Mouse (Mus musculus): ENCODE results near the gene Gadd45gip1.

Gadd45gip1 gene

DNA sequence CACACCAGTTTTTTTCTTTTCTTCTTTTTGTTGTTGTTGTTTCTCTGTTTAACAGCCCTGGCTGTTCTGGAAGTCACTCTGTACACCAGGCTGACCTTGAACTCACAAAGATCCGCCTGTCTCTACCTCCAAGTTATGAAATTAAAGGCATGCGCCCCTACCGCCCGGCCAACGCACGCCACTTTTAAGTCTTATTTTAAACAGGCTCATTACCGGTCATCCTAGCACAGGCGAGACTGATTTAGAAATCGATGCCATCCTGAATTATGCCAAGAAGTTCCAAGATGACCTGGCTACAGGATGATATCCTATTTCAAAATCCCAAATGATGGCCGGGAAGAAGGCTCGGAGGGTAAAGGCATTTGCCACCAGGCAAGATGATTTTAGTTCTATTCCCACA is at the start of gene Gadd45gip1:
TSS of gene Gadd45gip1 (plus strand) at position 33 of the 400 bp plus-strand sequence.
- no peak for DNase-seq (ENCODE audit: low read depth, low spot score)

GRCm38 (mm10) chr8:84781686-84782505 is 49.4 kb upstream of the Gadd45gip1 start:
- DNase-seq (ENCODE audit: low read depth, low spot score): no peak

DNA sequence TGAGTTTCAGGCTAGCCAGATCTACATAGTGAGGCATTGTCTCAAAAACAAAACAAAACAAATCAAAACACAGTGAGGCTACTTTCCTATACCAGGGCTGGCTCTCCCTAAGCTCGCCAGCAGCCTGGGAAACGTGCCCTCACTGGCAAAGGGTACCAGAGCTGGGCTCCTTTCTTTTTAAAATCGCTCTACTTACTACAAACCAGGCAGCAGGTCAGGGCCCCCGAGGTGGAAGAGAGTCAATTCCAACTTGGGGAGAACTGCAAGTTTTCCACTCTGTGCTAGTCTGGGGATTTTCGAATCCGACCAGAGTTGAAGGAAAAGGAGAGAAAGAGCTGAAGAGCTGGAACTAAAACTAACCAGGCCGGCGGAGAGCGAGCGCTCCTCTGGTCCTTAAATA is 48.6 kb upstream of the Gadd45gip1 start:
- DNase-seq (ENCODE audit: low read depth, low spot score): no peak

DNA sequence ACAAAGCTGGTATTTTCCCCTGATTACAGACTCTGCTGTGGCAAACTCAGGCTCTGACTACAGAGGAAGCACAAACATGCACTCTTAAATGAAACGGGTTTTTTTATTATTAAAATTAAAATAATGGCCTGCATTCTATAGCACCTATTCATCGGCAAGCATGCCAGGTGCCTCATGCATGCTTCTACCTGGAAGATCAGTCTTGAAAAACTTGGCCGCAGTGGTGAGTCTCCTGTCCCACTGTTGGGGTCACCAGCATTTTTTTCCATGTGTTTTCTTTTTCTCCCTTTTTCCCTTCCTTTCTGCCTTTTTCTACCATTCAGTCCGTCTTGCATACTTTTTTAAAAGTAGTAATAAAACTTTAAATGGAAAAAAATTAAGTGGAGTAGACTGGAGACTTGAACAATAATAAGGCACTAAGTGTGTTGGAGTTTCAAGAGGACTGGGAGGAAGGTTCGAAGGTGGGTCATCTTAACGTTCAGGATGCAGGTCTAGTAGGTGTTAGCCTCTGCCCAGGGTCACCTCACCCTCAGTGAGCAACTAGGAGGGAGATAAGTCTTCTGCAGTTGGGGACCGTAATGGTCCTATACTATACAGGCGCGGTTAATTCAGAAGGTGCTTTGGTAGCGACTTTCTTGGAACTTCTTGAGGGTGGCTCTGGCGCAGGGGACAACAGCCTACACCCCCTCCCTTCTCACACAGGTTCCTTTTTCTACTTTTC is 48.0 kb upstream of the Gadd45gip1 start:
- DNase-seq (ENCODE audit: low read depth, low spot score): no peak

- DNase-seq (ENCODE audit: low read depth, low spot score): no peak
Measured at GRCm38 (mm10) chr8:84783919-84784581, 47.3 kb upstream of the Gadd45gip1 start.

GRCm38 (mm10) chr8:84784681-84785505 is 46.4 kb upstream of the Gadd45gip1 start:
- no peak for DNase-seq (ENCODE audit: low read depth, low spot score)

GRCm38 (mm10) chr8:84785506-84785755 is 45.9 kb upstream of the Gadd45gip1 start:
- no peak for DNase-seq (ENCODE audit: low read depth, low spot score)

- DNase-seq (ENCODE audit: low read depth, low spot score): no peak
Measured at GRCm38 (mm10) chr8:84785756-84786677, 45.3 kb upstream of the Gadd45gip1 start.

DNA sequence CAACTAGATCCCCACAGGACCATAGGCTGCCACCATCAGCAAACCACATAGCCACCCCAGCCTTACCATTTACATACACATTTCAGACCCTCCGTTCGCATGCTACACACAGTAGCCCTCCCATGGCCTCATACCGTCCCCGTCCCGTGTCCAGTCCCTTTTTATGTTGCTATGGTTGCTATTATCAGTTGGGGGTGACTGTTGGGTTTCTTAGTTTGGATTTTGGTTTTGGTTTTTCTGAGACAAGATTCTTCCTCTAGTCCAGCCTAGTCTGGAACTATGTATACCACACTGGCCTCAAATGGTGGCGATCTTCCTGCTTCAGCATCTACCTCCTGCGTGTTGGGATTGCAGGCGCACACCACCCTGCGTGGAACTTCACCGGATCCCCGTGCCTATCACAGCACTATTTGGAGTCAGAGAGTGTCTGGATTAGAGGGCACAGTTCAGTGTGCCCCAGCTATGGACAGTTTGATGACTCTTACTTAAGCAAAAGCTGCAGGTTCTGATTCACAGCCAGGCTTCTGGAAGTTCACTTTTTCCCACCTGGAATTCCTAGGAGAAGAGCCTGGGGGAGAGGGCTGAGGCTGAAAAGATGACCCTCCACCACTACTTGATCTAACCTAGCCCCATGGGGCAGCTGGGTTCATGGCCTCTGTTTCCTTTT is 44.4 kb upstream of the Gadd45gip1 start:
- DNase-seq (ENCODE audit: low read depth, low spot score): no peak

- DNase-seq (ENCODE audit: low read depth, low spot score): no peak
Measured at GRCm38 (mm10) chr8:84787523-84788302, 43.6 kb upstream of the Gadd45gip1 start.

- DNase-seq (ENCODE audit: low read depth, low spot score): no peak
Measured at GRCm38 (mm10) chr8:84788896-84789295, 42.4 kb upstream of the Gadd45gip1 start.

DNA sequence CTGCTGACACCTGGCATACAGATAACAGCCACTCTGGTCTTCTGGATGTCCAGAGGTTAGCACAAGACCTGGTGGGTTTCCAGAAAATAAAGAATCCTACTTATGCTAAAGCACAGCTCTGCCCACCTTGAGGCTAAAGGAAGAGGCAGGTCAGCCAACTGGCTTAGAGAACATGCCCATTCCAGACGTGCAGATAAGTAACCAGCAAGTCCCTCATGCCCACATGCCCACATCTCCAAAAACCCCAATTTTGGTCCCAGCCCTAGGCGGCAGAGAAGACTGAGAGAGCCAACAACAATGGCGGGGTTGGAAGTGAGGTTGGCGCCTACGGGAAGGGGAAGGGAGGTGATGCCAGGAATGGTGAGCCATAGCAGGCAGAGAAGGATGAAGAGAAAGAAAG is 42.0 kb upstream of the Gadd45gip1 start:
- DNase-seq (ENCODE audit: low read depth, low spot score): no peak

DNA sequence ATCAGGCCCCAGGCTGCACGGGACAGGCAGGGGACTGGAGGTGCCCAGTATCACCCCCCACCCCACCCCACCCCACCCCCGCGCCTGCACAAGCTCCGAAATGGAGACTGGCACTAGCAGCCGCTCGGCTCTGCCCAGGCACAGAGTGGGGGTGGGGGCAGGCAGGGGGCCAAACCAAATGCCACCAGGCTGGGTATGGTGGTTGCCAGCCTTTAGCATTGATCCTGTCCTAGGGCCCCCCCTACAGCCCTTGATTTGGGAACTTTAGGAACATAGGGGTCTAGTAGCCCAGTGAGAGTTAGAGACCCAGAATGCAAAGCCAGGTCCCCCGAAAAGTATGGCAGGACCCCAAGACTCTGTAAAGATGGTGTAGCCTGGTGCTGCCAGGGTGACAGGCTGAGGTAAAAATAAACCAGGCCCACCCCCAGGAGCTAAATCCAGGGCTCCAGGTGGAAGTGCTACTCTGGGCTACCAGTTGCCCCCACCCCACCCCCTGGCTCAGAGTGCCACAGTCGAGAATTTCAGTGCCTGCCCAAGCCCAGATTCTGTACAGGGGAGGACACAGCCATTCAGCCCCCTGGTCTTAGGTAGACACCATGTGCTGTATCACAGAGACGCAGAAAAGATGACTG is 41.4 kb upstream of the Gadd45gip1 start:
- DNase-seq (ENCODE audit: low read depth, low spot score): no peak

DNA sequence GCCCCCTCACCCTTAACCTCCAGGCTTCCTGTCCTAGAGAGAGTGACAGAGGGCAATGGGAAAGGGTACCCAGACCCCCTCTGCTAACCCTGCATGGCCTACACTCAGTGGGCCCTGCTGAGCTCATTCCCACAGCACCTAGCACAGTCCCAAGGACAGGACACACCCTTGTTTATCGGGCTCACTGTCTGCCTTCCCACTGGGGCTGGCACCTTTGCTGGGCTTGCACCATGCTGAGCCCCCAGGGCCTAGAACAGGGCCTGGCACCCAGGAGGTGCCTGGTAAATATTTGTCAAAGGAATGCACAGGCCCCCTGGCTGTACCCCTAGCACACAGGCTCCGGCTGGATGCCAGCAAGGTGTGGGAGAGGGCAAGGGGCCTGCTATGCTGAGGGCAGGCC is 40.8 kb upstream of the Gadd45gip1 start:
- DNase-seq (ENCODE audit: low read depth, low spot score): no peak

DNA sequence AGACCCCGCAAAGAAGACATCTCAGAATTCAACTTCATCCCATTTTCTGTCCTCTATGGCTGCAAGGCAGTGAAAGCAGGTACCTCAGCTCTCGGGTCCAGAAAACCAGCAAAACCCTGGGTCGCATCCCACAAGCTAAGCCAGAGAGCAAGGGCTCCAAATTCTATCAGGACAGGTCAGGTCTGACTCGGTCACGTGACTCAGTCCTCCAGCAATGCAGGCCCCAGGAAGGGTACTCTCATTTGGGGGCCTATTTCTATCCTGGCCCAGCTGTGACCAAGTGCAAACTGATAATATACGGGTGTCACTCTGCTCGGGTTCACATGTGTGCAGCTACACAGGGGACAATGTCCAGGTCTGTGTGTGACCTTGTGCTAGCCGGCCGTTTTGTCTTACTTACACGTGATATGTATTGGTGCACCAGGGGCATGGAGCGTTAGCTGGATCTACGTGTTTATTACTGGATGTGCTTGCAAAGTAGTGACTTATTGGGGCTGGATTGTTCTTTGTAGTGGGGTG is 38.8 kb upstream of the Gadd45gip1 start:
- no peak for DNase-seq (ENCODE audit: low read depth, low spot score)

- no peak for DNase-seq (ENCODE audit: low read depth, low spot score)
Measured at GRCm38 (mm10) chr8:84793134-84793533, 38.2 kb upstream of the Gadd45gip1 start.

- DNase-seq (ENCODE audit: low read depth, low spot score): peak; percentile 89
Measured at GRCm38 (mm10) chr8:84793791-84794485, 37.4 kb upstream of the Gadd45gip1 start.

GRCm38 (mm10) chr8:84794486-84794885 is 36.8 kb upstream of the Gadd45gip1 start:
- no peak for DNase-seq (ENCODE audit: low read depth, low spot score)
